Mouse (Mus musculus): ENCODE results near the gene Sf3b3.

Gene Sf3b3

DNA sequence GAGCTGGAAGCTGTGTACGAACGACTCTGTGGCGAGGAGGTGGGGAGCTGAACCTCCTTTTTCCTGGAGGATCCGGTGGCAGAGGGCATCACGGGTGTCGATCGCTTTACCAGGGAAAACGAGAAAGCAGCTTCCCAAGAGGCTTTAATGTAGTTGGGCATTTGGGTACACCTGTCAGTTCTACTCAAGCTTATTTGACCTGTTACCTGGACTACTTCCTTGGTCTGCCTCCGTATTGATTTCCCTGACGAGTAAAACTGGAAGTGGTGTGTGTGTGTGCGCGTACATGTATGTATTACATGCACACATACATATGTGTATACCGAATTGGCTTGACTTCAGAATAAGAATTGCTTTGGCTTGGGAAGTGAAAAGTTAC, 573 bp upstream of the Sf3b3 start:
- no peak for DNase-seq

DNA sequence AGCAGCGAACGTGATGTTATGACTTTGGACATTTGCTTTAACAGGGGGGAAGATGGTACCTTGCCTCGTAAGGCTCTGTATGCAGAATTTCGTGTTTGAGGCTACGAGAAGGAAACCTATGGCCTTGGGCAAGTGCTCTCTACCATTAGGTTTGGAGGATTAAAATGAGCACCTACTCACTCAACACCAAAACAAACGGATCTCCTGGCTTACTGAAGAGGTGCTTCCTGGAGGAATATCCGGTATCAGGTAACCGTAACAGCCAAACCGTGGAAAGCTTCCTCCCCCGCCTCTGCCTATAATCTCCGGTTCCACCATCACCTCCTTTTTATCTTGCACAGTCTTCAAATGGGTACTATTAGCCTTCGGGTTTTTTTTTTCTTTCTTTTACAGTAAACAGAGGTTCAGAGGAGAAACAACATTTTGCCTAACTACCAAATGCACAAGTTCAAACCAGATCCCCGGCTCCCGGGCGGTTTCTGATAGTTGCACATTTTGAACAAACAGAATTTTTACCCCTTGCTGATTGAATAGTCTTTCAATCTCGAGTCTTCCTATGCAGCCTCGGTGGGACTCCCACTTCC, 674 bp downstream of the Sf3b3 start:
- DNase-seq = peak; percentile 12

DNA sequence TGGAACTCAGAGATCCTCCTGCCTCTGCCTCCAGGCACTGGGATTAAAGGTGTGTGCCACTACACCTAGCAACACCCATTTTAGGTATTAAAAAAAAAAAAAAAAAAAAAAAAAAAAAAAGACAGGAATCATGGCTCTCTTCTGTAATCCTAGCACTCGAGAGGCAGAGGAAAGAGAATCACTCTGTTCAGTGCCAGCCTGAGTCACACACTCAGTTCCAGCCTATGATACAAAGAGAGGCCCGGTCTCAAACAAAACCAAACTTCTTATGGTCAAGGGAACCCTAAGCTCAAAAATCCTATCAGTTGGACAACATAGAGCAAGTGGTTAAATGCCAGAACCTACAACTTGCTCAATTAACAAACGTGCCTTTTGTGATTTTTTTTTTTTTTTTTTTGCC, 1.6 kb downstream of the Sf3b3 start:
- no peak for DNase-seq

DNA sequence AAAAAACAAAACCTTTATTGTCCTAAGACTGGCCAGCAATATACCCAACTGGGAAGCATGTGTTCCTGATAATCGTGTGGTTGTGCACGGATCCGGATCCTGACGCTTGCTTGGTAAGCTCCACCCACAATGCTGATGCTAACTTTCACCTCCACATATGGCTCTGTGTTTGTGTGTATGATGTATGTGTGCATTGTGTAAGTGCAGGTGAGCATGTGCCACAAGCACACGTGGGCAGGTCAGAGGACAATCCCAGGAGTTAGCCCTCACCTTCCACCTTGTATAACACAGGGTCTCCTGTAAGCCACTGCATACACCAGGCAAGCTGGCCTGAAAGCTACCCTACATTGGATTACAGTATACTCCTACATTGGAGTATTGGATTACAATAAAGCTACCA, 3.4 kb downstream of the Sf3b3 start:
- DNase-seq = no peak

DNA sequence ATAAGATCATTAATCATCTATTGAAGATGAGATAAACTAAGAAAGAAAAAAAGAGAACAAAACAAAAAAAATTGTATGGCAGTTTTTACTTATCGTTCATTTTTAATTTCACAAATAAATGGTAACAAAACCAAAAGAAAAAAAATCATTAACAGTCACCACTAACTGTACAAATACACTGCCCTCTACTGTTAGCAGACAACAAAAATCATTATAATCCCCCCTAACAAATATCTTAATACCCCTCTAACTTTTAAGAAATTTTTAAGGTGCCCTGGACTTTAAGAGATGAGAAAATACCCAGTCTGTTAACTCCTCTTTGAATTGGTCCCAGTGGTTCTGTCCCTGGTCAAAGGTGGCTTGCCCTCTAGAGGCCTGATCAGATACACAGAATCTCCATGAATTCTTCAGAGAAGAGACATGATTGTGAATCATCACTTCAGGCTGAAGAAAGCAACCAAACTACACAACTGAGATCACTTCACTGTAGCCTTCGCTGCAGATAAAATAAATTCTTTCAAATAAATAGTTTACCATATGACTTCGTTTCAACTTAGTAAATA, 4.5 kb downstream of the Sf3b3 start:
- no peak for DNase-seq

DNA sequence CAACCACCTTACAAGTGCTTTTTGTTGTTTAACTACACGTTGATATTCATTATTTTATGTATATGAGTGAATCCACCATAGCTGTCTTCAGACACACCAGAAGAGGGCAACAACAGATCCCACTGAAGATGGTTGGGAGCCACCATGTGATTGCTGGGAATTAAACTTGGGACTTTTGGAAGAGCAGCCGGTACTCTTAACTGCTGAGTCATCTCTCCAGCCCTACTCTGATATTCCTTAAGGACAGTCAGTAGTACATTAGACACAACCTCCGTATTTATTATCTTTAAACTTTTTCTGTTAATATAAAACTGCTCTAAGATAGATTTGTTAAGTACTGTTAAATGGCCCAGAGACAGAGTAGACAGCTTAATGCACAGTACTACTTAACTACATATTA, 14.6 kb downstream of the Sf3b3 start:
- DNase-seq = no peak

DNA sequence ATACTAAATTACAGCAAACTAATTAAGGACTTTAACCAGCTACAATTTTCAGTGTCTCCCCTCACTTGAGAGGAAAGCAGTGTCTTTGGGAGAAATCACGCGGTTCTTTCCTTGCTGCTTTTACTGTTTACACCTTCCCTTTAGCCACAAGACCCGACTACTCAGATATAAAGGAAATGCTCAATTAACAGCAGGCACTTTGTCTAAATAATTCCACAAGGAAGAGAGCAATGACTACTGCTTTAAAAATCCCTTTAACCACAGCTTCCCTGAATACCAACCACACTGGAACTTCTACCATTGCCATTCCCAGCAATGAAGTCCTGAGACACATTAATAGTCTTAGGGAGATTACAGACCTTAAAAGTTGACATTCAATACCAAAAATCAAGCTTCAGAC, 18.1 kb downstream of the Sf3b3 start:
- DNase-seq = no peak

DNA sequence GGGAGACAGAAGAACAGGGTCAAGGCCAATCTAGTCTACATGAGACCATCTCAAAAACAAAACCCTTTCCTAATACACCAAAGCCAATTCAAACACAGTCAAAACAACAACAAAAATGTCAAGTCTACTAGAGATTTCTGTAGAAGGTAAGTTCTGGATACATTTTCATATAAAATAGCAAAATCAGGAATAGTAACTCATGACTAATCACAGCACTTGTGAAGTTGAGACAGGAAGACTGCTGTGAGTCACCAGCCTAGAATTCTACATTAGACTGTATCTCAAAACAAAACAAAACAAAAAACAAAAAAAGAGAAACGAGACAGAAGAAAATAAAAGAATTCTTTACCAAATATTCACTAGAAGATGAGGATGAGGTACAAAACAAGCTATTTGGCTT, 21.7 kb downstream of the Sf3b3 start:
- no peak for DNase-seq

DNA sequence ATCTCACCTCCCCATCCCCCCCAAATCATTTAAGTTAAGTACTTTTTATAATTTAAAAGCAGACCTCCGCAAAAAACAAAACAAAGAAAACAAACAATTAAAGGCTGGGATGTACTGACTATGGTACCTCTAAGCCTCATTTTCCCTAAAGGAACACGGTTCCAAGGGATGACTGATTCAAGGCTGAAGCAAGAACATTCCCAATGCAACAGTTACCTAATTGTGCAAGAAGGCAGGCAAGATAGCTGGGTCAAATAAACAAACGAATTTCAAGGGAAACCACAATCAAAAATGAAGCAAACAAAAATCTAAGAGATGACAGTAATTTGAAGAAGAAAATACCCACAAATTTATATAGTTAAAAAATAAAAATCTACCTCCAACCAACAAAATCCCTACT, 24.6 kb downstream of the Sf3b3 start:
- DNase-seq = no peak

DNA sequence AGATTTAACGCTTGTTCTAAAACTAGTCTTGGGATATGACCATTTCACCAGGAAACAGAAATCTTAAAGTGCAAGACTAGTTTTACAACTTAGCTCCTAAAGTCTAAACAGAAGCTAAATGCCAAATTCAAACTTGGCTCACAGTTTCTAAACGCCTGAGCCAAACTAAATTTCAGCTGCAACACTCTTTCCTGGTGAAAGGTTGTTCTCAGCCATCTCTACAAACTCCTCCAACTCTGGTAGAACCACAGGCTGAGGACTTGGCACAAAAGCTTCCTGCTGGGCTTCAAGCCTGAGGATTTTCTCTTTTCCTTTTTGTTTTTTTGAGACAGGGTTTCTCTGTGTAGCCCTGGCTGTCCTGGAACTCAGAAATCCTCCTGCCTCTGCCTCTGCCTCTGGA, 26.3 kb downstream of the Sf3b3 start:
- no peak for DNase-seq

DNA sequence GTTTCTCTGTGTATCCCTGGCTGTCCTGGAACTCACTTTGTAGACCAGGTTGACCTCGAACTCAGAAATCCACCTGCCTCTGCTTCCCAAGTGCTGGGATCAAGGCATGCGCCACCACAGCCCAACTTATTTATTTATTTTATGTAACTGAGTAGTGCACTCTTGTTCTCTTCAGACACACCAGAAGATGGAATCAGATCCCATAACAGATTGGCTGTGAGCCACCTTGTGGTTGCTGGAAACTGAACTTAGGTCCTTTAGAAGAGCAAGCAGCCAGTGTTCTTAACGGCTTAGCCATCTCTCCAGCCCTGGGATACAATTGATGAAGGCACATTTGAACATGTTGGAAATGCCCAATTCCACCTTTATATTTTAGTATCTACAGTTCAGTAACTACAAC, 28.0 kb downstream of the Sf3b3 start:
- no peak for DNase-seq

DNA sequence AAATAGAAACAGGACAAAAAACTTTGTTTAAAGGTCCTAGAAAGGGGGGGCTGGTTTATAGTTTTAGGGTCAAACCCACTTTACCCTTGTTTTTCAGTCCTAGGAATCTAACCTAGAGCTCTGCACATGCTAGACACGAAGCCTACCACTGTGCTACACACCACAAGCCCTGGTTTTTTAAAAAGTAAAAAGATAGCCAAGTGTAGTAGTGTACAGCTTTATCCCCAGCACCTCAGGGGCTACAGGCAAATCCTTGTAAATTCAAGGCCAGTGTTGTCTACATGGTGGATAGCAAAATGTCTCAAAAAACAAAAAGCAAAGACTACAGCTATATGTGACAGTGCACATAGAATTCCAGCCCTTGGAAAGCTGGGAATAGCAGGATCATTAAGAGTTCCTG, 29.6 kb downstream of the Sf3b3 start:
- DNase-seq = no peak

DNA sequence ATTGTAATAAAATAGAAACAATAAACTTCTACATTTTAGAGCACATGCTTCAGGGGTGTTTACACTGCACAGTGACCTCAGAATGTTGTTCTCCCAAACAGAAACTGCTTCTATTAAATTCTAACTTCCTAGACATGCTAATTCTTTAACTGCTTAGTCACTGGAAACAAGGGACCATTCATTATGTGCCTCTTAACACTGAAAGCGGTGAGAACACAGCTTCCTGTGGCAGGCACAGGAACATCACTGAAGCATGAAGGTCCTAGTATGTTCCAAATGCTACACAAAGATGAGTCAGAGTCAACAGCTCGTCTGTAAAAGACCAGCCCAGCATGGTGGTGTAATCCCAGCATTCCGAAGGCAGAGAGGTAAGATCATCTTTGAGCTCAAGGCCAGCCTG, 31.3 kb downstream of the Sf3b3 start:
- no peak for DNase-seq

DNA sequence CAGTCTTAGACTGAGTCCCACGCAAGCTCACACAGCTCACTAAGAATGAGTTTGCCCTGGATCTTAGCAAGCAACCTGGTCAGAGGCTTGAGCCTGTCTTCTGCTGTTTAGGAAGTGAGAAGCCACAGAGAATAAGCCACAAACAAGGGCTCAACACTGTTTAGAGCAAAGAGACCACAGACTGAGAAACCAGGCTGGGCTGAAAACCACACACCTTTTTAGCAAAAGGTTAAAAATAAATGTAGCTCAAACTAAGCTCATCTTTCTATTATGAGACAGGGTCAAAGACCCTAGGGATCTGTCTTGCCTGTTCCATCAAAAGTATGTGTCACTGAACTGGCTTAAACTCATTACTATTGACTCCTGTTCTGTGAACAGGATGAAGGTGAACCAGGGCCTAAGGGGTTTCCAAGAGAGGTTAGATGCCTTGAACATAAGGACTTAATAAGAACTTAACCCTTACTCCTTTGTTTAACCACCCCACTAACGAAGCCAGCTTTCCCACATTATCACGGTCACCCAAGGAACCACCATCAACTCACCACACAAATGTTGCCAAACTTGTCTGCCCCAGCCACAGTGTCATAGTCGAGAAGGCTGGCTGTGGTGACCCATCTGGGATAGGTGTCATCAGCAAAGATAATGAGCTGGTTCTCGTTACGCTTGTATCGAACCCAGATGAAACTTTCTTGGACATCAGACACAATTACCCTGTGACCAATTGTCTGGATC, 33.3 kb downstream of the Sf3b3 start:
- DNase-seq = no peak

DNA sequence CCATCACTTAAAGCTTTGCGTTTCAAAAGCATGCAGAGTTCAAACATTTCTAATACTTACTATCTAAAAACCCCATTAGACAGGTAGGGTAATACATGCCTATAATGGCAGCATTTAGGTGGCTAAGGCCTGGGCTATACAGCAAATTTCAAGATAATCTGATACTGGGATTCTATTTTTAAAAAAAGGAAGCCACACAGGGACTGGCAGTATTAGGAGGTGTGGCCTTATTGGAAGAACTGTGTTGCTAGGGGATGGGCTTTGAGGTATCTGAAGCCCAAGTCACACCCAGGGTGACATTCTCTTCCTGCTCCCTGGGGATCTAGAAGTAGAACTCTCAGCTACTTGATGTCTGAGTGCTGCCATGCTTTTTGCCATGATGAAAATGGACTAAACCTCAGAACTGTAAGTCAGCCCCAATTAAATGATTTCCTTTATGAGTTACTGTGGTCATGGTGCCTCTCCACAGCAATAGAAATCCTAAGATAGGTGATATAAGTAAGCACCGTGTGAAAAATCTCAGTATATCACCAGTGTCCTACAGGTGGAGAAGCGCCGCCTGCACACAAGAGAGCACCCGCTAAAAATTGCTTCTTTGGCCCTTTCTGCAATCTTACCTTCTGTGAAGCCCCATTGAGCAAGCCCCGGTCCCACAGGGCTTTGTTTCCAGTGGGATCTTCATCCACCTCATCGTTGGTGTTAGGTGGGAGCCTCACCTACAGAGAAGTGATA, 34.1 kb downstream of the Sf3b3 start:
- DNase-seq = no peak

DNA sequence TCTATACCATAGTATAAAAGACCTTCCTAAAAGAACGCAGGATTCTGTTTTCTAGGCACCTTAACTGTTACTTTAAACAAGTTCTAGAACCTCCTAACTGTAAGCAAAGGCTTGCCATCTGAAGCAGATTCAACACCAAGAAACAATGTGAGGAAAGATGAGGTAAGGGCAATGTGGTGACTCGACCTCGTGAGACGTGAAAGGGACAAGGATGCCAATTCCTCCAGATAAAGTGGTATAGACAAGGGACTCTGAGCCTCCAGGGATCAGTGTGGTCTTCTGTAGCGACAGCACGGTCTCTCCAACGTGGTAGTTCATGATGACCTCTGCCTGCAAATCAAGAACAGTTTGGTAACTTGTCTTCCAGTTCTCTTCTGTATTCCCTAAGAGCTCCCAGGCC, 34.8 kb downstream of the Sf3b3 start:
- no peak for DNase-seq

DNA sequence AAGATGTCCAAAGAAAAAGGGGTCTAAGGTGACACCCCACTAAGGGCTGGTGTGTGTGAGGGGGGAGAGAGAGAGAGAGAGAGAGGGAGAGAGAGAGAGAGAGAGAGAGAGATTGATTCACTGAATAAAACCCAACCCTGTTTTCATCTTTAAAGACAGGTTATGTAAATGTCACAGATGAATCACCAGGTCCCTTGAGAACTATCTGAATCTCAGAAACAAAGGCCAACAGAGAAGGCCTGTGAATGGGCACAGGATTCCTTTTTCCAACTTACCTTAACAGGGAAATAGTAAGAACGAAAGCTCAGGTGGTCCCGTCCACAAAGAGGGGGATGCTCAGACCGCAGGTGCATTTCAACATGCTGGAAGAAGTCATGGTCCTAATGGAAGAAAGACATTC, 35.5 kb downstream of the Sf3b3 start:
- DNase-seq = no peak

DNA sequence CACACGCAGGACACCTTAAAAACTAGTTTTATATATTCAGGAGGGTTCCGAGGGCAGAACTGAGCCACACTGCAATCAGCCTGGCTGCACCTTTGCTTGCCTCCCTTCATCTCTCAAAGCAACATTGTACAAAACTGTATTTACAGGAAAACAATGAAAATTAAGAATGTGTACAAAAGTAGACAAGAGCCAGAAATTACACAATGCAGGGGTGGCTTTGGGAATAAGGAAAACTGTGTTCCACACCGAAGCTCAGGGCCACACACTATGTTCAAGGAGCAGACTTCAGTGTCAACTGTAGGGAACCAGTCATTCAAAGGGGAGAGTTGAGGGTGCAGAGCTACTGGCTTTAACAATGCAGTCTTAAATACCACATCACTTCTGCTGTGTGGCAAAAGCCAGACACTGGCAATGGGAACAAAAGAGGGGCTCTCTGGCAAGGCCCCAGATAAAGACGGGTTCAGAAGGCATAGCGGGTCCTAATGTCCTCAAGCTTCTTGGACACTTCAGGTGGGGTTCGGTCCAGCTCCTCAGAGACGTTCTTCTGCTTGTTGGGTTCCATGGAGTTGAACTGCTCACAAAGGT, 36.0 kb downstream of the Sf3b3 start:
- DNase-seq = no peak

DNA sequence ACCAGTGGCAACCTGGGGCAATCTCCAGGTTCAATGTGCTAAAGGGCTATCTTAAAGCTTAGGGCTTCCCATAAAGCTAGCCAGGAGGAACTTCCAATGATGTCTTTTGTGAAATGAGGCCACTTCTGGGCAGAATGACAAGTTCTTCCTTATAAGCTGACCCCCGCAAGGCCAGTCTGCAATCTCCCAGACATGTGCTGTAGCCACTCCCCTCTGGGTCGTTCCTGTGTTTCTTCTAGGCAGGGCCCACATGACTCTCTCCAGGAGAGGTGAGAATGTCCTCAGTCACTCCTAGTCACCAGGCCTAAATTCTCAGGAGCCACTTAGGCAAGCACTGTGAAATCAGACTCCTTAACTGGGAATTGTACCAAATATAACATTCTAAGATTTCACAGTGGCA, 36.8 kb downstream of the Sf3b3 start:
- DNase-seq = no peak

DNA sequence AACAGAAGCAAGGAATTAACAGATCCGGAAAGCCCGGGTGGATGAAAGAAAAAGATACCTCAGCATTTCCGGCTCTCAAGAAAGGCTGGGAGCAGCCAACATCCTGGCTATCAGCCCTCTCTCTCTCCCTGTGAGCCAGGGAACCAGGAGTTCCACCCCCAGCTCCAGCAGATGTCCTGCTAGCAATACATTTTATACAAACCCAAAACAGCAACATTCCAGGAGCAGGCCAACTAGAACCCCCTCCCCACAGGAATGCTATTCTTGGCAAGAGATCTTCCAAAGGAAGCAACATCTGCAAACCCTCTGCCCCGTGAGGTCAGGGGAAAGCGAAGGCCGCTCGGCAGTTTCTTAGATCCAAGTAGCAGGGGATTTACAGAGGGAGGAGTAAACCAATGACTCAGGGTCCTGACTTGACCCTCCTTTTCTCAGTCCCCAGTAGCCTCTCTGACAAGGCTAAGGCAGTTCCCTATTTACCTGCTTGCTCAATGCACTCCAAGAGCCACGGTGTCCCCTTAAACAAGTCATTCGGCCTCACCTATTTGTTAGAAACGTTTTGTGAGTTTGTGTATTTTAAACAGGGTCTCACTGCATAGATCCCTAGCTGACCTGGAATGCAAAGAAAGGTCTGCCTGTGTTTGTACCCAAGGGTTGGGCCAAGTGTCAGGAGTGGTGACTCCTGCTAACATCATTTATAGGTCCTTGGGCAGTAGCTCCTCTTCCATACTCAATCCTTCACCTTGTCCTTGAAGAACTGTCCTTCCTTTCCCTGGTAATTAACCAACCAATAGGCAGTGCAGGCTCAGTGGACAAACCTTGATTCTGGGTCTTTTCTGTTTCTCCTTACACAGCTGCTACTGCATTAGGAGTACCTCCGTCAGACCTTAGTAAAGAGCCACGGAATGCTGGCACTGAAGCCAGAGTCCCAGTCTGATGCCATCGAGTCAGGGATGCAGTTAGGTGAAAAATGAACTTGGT, 37.8 kb downstream of the Sf3b3 start:
- peak; percentile 28 for DNase-seq

DNA sequence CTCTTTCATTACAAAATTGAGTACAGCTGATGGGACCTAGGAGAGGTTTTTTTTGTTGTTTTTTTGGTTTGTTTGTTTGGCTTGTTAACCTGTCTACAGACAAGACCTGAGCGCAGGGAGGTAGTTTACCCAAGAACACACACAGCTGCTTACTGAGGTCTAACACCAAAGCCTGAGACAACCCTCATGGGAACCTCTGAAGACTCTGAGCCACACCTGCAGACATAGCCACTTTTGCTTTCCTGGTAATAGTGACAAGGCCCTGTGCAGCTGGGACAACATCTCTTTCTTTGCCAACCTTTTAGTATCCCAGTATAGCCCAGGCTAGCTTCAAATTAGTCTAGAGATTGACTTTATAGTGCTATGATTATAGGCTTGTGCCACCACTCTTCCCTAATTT, 40.4 kb downstream of the Sf3b3 start:
- DNase-seq = no peak

DNA sequence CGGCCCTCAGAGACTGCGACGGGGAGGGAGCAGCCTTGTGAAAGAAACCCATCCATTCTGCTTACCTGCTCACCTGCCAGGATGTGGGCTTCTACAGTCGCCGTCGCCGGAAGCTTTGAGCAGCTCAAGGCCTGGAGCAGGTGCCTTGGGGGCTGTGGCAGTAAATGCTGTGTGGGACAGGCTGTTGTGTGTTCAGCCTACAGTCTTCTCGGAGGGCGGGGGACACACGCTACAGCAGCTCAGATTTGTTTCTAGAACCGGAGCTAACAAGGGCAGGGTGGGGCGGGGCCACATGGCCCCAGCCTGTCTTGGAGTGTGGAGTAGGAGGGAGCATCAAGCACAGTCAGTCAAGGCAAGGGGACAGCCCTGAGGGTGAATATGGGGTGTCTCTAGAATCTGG, 40.9 kb downstream of the Sf3b3 start, which contains the start of gene Il34:
TSS of gene Il34 (minus strand) at position 256 of the 400 bp plus-strand sequence.
- DNase-seq = peak; percentile 34

All from kidney, adult 18-20 months (tissue).